Mouse (Mus musculus): ENCODE data around the gene Plekhm2. TPM values are rescaled to one million over a fixed set of nuclear protein-coding genes. Genes with fewer than 3 reads are reported as not detected.

Plekhm2 gene
- polyA plus RNA-seq, 1 experiment from 2014 or later: 3.4 TPM

DNA sequence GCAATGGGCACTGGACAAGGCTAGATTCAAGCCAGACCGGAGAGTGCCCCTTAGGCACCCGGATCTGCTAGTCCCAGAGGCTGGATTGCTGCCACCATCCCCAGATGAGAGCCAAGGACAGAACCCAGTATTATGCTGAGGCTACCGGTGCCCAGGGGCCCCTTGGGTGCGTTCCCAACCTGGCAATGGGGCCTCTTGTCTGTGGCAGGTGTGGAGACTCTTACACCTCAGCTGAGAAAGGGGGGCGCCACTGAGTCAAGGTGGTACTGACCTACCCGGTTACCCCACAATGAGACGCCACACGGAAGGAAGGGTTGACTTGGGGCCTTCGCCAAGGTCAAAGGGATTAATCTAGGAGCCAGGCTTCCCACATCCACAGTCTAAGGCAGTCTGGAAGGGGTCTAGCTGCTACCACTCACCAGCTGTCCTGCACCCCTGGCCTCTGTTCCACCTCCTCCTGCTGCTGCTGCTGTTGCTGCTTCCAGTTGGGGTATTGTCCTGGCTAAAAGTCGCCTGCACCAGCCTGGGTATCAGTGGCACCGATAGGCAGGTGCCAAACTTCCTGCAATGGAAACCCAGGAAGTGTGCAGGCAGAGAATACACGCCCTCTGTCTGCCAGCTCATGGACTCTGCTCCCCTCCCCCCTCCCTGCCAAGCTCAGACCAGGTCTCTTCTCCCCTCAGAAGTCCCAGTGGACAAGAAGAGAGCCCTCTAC, 63.4 kb downstream of the Plekhm2 start:
- no peak overlapping the region for H3K4me2 ChIP-seq
- WGBS: 70% methylated on average over 12 of the region's 12 CpGs
- ATAC-seq (replicated peaks; ENCODE audit: low FRiP score): no peak
- no peak overlapping the region for H3K27ac ChIP-seq (ENCODE audit: low read depth, low read length)
- no peak overlapping the region for H3K4me3 ChIP-seq (ENCODE audit: low read depth, low read length)
- no peak for DNase-seq (ENCODE audit: low spot score)
- H3K27me3 ChIP-seq (replicated peaks; ENCODE audit: control insufficient read depth, insufficient read depth, low read length): peaks cover 33% of the 10 kb centered on the region
- H3K36me3 ChIP-seq (ENCODE audit: control insufficient read depth, insufficient read depth, low read length): no peaks in the 10 kb centered on the region
- H3K9ac ChIP-seq (ENCODE audit: low read depth, low read length): no peak overlapping the region
- peaks cover 9% of the 10 kb centered on the region; the same call in 1 of the 2 replicates for H3K4me1 ChIP-seq (replicated peaks; ENCODE audit: control insufficient read depth, insufficient read depth, low read length)
- no peaks in the 10 kb centered on the region for H3K9me3 ChIP-seq (ENCODE audit: control insufficient read depth, low read length)

DNA sequence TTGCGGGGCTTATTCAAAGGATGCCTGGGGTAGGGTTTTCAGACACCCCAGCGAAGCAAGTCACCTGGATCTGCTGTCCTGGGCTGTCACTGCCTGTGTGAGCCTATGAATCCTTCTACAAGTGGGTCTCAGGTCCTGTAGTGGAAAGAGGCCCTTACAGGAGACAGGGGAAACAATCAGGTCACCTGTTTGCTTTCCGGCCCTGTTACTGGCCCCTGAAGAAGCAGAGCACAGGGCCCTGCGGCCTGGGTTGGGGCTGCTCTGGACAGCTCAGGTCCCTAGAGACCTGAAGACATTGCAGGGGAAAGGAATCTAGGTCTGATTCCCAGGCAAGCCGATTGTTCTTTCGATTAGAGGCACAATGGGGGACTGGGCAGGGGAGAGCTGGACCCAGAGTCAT, 64.3 kb downstream of the Plekhm2 start:
- Histone ChIP-seq H3K4me3 (ENCODE audit: low read depth, low read length) (no peak overlapping the region), H3K36me3 (ENCODE audit: control insufficient read depth, insufficient read depth, low read length) (no peaks in the 10 kb centered on the region), H3K4me2 (no peak overlapping the region), H3K27ac (ENCODE audit: low read depth, low read length) (no peak overlapping the region), H3K9ac (ENCODE audit: low read depth, low read length) (no peak overlapping the region), H3K4me1 (replicated peaks; ENCODE audit: control insufficient read depth, insufficient read depth, low read length) (peaks cover 9% of the 10 kb centered on the region; the same call in 1 of the 2 replicates), H3K27me3 (replicated peaks; ENCODE audit: control insufficient read depth, insufficient read depth, low read length) (peaks cover 33% of the 10 kb centered on the region), H3K9me3 (ENCODE audit: control insufficient read depth, low read length) (no peaks in the 10 kb centered on the region)
- DNase-seq (ENCODE audit: low spot score) (no peak), ATAC-seq (replicated peaks; ENCODE audit: low FRiP score) (no peak)
- WGBS: 38% methylated on average over 6 of the region's 6 CpGs

DNA sequence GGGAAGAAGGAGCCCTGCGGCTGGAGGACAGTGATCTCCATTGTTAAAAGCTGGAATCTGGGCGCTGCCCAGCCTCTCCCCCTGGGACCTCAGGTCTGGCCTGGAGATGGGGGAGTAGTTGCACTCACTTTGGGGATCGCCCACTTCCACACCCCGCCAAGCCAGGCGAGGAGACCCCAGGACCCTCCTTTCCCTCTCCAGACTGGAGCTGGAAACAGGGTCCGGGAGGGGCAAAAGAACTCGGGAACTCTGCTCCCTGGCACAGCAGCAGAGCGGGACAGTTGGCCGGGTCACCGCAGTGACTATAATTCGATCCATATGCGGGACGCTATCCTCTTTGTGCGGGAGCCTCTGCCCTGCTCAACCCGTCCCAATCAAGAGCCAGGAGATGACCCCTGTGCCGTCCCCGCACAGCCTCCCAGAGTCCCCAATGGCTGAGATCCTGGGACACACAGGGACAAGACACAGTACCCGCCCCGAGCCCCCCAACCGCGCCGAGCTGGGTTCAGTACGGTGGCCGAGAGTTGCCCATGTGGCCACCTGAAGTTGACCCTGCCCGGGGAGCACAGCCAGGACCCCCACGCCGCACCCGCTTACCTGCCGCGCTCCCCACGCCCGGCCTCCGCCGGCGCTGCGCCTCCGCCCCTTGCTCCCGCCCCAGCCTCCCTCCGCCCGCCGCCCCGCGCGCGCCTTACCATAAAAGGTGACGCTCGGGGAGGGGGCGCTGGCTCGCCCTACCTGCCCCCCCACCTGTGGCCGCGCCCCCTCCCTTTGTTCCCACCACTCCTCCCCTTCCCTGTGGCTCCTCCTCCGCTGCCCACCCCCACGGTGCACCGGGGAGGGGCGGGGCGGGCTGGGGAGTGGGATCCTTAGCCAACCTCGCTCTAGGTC, 65.2 kb downstream of the Plekhm2 start:
- 2% methylated on average over 56 of the region's 57 CpGs for WGBS
- no peak for ATAC-seq (replicated peaks; ENCODE audit: low FRiP score)
- H3K27me3 ChIP-seq (replicated peaks; ENCODE audit: control insufficient read depth, insufficient read depth, low read length): peaks cover 33% of the 10 kb centered on the region
- H3K27ac ChIP-seq (ENCODE audit: low read depth, low read length): peak overlapping the region; percentile 62; the same call in 1 of the 2 replicates
- peaks cover 9% of the 10 kb centered on the region; the same call in 1 of the 2 replicates for H3K4me1 ChIP-seq (replicated peaks; ENCODE audit: control insufficient read depth, insufficient read depth, low read length)
- peak overlapping the region; percentile 62 for H3K4me2 ChIP-seq
- H3K9ac ChIP-seq (ENCODE audit: low read depth, low read length): peak overlapping the region; percentile 52
- DNase-seq (ENCODE audit: low spot score): no peak
- H3K4me3 ChIP-seq (ENCODE audit: low read depth, low read length): peak overlapping the region; percentile 54
- no peaks in the 10 kb centered on the region for H3K36me3 ChIP-seq (ENCODE audit: control insufficient read depth, insufficient read depth, low read length)
- H3K9me3 ChIP-seq (ENCODE audit: control insufficient read depth, low read length): no peaks in the 10 kb centered on the region

DNA sequence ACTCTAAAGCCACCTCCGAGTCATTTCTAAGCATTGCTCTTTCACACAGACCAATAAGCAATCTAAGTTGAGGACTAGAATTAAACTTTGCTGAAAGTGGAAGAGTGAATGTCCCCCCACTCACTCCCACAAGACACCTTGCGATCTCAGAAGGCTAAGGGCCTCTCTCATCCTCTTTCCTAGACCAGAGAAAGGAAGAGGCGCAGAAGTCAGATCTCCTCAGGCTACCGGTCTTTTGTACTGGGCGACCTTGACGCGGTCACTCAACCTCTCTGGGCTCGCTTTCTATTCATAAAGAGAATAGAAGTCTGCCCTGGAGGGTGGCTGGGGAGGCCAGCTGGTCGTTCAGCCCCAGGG, 65.8 kb downstream of the Plekhm2 start:
- ATAC-seq (replicated peaks; ENCODE audit: low FRiP score) (no peak), DNase-seq (ENCODE audit: low spot score) (no peak)
- 2% methylated on average over 9 of the region's 9 CpGs for WGBS
- H3K9me3 ChIP-seq (ENCODE audit: control insufficient read depth, low read length): no peaks in the 10 kb centered on the region
- H3K27ac ChIP-seq (ENCODE audit: low read depth, low read length): peak overlapping the region; percentile 62; the same call in 1 of the 2 replicates
- peak overlapping the region; percentile 54 for H3K4me3 ChIP-seq (ENCODE audit: low read depth, low read length)
- peaks cover 6% of the 10 kb centered on the region; the same call in 1 of the 2 replicates for H3K4me1 ChIP-seq (replicated peaks; ENCODE audit: control insufficient read depth, insufficient read depth, low read length)
- peaks cover 33% of the 10 kb centered on the region for H3K27me3 ChIP-seq (replicated peaks; ENCODE audit: control insufficient read depth, insufficient read depth, low read length)
- no peaks in the 10 kb centered on the region for H3K36me3 ChIP-seq (ENCODE audit: control insufficient read depth, insufficient read depth, low read length)
- peak overlapping the region; percentile 62 for H3K4me2 ChIP-seq
- H3K9ac ChIP-seq (ENCODE audit: low read depth, low read length): peak overlapping the region; percentile 52

DNA sequence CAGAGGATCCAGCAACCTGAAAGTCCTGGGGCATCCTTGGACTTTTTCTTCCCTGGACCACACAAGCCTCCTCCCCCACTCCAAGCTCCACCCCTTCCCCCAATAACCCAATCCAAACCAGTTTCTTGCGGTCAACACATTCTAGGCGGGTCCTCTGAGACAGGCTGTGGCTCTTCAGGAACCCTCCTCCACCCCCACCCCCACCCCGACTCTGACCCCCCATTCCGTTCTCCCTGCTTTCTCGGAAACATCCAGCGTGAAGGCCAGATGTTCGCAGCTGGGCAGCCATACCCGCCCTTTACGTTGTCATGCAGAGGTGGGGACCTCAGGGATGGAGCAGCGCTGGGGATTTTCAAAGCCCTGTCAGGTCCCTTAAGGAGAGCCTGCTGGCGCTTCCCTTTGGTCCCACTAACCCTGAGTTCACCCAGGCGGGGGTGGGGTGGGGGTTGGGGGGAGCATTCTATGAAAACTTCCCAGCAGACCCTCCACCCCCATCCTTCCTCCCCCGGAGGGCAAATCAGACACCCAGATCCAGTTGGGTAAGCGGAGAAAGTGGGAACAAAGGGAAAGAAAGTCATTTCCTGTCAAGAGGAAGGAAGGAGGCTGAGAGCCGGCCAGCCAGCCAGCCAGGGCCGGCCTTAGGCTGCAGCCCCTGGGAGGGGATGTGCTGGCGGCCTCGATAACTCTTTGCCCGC, 66.4 kb downstream of the Plekhm2 start:
- 4% methylated on average over 19 of the region's 19 CpGs for WGBS
- Histone ChIP-seq H3K27me3 (replicated peaks; ENCODE audit: control insufficient read depth, insufficient read depth, low read length) (peaks cover 33% of the 10 kb centered on the region), H3K36me3 (ENCODE audit: control insufficient read depth, insufficient read depth, low read length) (no peaks in the 10 kb centered on the region), H3K27ac (ENCODE audit: low read depth, low read length) (peak overlapping the region; percentile 62), H3K4me3 (ENCODE audit: low read depth, low read length) (peak overlapping the region; percentile 54), H3K9me3 (ENCODE audit: control insufficient read depth, low read length) (no peaks in the 10 kb centered on the region), H3K9ac (ENCODE audit: low read depth, low read length) (peak overlapping the region; percentile 52; the same call in 1 of the 2 replicates), H3K4me2 (peak overlapping the region; percentile 62), H3K4me1 (replicated peaks; ENCODE audit: control insufficient read depth, insufficient read depth, low read length) (peaks cover 6% of the 10 kb centered on the region; the same call in 1 of the 2 replicates)
- DNase-seq (ENCODE audit: low spot score): peak; percentile 51
- no peak for ATAC-seq (replicated peaks; ENCODE audit: low FRiP score)

DNA sequence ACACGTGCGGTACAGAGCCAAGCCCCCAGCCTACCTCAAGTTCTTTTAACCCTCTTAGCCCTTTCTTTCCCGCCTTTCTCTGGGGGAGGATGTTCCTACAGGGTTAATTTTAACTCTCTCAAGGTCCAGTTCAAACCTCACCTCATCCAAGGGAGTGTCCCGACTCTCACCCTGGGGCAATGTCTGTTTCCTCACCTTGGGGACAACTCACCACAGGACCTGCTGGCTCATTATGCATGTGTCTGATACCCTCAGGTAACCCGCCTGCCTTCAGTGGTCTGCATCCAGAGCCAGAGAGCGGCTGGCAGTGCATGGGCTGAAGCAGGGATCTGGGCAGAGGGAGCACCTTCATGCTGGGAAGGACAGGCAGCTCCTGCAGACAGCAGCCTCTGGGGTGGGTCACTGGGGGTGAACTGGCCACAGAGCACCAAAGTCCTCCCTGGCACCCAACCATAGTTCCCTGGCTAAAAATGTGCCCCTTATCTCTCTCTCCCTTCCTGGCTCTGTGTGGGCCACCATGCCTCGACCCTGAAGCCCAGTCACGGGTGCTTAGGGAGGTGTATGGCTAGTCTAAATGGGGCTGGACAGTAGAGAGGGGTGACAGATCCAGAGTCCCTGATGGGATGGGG, 67.9 kb downstream of the Plekhm2 start:
- no peak for ATAC-seq (replicated peaks; ENCODE audit: low FRiP score)
- DNase-seq (ENCODE audit: low spot score): no peak
- Histone ChIP-seq H3K4me3 (ENCODE audit: low read depth, low read length) (no peak overlapping the region), H3K4me2 (no peak overlapping the region), H3K36me3 (ENCODE audit: control insufficient read depth, insufficient read depth, low read length) (0 out of 2 replicates have a peak, but pooled peaks cover under 1% of the 10 kb centered on the region), H3K9ac (ENCODE audit: low read depth, low read length) (no peak overlapping the region), H3K27ac (ENCODE audit: low read depth, low read length) (no peak overlapping the region), H3K27me3 (replicated peaks; ENCODE audit: control insufficient read depth, insufficient read depth, low read length) (peaks cover 33% of the 10 kb centered on the region), H3K9me3 (ENCODE audit: control insufficient read depth, low read length) (no peaks in the 10 kb centered on the region), H3K4me1 (replicated peaks; ENCODE audit: control insufficient read depth, insufficient read depth, low read length) (peaks cover 6% of the 10 kb centered on the region; the same call in 1 of the 2 replicates)
- 78% methylated on average over 8 of the region's 8 CpGs for WGBS

DNA sequence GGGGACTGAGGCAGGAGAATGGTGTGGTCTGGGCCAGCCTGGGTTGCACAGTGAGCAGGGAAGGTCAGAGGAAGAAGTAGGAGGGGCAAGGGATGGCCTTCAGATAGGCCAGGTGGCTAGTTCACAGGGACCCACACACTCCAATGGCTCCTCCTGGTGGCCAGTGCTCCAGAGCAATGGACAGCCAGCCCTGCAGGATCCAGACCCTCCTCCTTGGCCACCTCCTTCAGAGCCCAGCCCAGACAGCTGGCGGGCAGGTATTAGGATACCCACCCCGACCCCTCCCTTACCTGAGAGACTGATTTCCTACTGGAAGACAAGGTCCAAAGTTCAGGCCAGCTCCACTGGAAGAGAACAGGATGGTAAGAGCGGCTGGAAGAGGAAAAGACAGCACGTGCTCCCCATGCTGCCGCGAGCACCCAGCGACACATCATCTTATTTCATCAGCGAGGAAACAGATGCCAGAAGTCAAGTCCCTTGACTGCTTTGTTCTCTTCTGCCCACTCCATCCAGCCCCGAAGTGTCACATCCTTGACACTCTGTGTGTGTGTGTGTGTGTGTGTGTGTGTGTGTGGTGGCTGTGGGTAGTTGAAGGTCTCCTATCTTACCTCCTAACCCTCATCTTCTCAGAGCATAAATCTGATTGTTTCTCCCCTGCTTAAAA, 69.0 kb downstream of the Plekhm2 start:
- H3K9ac ChIP-seq (ENCODE audit: low read depth, low read length): no peak overlapping the region
- H3K27ac ChIP-seq (ENCODE audit: low read depth, low read length): no peak overlapping the region
- WGBS: 69% methylated on average over 9 of the region's 9 CpGs
- no peaks in the 10 kb centered on the region for H3K9me3 ChIP-seq (ENCODE audit: control insufficient read depth, low read length)
- H3K4me3 ChIP-seq (ENCODE audit: low read depth, low read length): no peak overlapping the region
- 0 out of 2 replicates have a peak, but pooled peaks cover 5% of the 10 kb centered on the region for H3K36me3 ChIP-seq (ENCODE audit: control insufficient read depth, insufficient read depth, low read length)
- no peak for DNase-seq (ENCODE audit: low spot score)
- no peak overlapping the region for H3K4me2 ChIP-seq
- H3K4me1 ChIP-seq (replicated peaks; ENCODE audit: control insufficient read depth, insufficient read depth, low read length): peaks cover 6% of the 10 kb centered on the region; the same call in 1 of the 2 replicates
- H3K27me3 ChIP-seq (replicated peaks; ENCODE audit: control insufficient read depth, insufficient read depth, low read length): peaks cover 32% of the 10 kb centered on the region
- no peak for ATAC-seq (replicated peaks; ENCODE audit: low FRiP score)

All from liver, embryonic 11.5 days (tissue).